Mouse (Mus musculus): Measurements from ENCODE around the gene Llph. TPM values are rescaled to one million over a fixed set of nuclear protein-coding genes. Genes with fewer than 3 reads are reported as not detected.

Llph gene
- total RNA-seq, 4 experiments from 2014 or later = 8.6 to 12.7 (median 9.3) TPM

DNA sequence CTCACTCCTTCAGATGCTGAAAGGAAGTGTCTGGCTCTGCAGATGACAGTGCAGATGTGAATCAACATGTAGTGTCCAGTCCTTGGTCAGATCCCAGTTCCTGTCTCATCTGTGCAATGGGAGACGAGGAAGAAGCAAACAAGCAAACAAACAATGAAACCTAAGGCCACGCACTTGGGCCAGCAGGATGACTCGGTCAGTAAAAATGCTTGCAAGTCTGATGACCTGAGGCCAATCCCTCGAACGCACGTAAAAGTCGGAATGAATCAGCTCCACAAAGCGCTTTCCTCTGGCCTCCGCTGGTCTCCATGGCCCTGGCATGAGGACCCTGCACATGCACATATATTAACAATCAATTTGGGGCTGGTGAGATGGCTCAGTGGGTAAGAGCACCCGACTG is 7.9 kb upstream of the Llph start:
- DNase-seq (ENCODE audit: low spot score) = no peak

DNA sequence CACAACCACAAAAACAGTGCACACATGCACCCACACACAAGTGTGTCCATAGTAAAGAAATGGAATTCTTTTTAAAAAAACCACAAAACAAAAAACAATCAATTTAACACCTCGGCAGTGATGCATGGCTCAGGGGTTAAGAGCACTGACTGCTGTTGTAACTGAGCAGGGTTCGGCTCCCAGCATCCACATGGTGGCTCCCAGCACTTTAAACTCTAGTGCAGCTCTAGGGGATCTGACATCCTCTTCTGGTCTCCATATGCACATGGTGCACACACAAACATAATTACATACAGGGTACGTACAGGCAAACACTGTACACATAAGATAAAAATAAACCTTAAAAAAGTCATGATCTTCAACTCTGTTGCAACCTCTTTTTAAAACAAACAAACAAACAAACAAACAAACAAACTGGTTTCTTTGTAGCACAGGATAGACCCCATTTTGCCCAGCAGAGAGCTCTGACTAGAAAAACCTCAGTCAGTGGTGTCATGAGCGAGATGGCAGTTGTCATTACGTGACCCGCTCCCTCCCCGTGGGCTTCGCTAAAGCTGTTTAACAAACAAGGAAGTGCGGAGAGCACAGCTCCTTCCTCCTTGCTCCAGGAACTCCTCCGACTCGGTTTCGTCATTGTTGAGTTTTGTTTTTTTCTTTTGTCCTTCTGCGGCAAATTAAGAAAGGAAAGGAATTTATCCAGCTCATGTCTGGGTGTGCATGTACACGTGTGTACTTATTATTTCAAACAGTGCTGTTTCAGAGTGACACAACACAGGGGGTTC is 7.1 kb upstream of the Llph start:
- no peak for DNase-seq (ENCODE audit: low spot score)

DNA sequence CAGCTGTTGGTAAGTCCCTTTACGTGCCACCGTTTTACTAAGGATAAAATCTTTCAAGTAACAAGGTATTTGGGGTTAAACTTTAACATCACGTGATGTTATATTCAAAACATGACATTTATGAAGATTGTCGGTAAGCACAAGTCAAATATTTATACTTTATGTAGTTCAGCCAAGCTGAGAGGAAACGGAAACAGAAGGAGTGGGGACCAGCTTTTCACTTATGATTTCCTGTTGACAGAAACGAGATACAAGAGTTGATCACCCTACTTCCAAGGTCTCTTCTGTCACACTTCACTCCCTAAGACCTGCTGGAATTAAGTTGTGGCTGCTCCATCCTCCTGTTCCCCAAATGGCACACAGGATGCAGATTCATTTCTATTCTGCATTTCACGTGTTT is 6.1 kb upstream of the Llph start:
- no peak for DNase-seq (ENCODE audit: low spot score)

DNA sequence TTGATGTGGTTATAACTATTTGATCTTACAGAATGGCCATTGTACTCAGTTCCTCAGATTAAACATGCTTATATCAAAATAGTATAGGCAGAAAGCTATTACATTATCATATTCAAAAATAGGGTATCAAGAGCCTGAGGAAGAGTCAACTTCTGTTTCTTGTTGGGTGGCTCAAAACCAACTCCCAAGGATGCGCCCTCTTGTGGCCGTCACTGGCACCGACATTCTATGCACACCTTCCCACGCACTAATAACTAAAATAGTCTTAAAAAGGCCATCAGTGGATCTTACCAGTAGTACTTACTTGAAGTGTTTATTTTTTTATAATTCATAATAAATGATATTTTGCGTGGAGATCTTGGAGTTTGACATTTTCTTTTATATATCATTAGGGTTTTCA is 4.8 kb downstream of the Llph start:
- peak; percentile 56 for DNase-seq (ENCODE audit: low spot score)

DNA sequence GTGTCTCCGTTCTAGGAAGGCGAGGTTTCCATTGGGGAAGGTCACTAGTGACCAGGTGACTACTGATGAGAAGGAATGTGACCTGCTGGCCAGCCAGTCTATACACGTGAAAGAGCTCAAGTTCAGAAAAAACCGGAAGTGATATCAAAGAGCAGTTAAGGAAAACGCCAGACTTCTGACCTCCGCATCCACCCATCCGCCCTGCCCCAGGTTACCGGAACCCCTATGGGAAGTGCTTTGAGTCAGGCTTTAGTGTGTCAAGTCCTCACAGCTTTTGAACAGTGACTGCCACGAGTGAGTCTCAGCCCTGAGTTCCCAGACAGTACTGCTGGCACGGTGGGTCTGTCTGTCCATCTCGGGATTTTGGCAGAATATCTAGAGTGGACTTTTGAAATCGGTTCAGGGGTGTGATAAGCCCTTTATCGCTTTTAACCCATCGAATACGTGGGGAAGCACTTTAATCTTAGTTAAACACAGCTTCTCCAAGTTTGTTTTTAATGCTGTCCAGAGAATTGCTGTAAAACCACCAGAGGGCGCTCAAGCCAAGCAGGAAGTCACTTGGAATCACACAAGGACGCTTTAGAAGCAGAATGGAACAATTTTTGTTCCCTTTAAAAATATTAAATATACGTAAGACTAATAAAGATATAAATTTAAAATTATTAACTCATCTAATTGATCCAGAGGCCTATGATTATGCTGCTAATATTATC is 6.9 kb downstream of the Llph start:
- DNase-seq (ENCODE audit: low spot score) = peak; percentile 45

DNA sequence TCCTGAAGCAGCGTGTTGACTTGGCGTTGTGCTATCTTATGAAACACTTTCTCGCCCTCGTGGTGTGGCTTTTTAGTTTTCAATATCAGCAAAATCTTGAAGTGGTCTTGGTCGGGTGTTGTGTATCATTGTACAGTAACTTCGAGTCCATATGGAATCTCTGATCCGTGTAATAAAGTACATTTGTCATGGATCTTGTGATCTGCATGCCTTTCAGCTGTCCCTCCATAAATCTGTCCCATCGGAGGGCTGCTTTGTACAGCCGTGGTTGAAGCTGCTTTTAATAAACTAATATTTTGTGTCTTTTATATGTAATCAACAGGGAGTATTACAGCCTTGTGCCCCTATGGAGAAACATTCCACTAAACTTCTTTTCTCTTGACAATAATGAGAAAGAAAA is 10.0 kb downstream of the Llph start:
- DNase-seq (ENCODE audit: low spot score) = no peak

DNA sequence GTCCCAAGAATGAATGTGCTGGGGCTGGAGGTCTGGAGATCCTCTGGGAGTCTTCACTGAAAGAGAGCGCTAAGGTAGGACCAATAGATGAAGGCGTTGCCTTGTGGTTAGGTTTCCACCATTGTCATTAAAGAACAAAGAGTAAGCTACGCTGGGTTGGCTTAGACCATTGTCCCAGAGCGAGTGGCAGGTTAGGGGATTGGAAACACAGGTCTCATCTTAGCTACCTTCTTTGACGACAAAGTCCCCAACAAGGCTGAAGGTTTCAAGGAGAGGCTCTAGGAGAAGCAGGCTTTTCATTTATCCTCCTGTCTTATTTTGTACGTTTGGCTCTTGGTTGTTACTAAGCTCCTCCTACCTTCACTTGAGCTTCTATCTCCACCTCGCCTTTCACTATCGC is 11.4 kb downstream of the Llph start:
- DNase-seq (ENCODE audit: low spot score) = no peak

DNA sequence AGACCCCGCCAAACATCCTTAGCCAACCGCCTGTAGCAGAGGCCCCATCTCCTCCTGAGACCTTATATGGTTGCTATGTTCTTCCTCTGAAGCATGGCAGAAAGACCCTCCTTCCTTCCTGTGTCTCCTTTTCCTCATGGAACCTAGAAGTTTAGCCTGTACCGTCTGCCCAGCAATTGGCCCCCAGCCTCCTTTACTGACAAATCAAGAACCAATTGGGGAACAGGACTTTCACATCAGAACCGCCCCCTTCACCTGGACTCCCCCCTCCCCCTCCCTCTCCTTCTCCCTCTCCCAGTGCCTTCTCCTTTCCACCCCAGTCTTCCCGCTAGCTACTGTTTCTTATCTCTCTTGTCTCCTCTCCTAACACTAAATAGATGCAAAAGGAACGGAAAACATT is 12.6 kb downstream of the Llph start:
- no peak for DNase-seq (ENCODE audit: low spot score)

DNA sequence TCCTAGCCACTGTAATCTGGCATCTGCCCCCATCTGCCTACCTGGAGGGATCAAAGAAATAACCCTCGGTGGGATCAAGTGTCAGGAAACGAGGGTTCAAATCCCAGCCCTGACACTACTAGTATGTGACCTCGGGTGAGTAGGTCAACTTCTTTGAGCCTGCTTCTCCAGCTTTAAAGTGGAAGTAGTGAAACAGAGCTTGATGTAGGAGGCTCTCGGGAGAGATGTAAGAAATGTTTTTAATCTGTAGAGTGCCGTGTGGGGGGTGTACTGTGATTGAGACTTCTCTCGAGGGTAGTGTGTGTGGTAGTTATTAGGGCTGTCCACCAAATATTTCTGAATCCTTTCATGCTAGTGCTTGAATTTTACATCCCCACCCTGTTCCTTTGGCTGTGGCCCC is 15.6 kb downstream of the Llph start:
- no peak for DNase-seq (ENCODE audit: low spot score)

DNA sequence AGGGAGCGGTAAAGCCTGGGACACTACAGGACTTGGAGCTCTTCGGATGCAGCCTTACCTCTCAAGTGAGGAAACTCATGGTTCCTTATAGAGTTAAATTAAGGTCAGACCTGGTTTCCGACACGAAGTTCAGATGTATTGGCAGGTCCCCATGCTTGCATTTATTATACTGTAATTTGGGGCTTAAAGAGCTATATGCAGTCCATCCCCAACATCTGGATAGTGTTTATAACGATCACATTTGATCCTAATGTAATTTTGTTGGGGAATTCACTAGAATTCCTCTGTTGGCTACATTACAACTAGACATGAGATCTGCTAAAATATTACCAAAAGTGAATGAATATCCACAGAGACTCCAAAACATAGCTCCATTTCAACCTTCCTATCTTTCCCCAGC is 18.8 kb downstream of the Llph start:
- DNase-seq (ENCODE audit: low spot score) = no peak

DNA sequence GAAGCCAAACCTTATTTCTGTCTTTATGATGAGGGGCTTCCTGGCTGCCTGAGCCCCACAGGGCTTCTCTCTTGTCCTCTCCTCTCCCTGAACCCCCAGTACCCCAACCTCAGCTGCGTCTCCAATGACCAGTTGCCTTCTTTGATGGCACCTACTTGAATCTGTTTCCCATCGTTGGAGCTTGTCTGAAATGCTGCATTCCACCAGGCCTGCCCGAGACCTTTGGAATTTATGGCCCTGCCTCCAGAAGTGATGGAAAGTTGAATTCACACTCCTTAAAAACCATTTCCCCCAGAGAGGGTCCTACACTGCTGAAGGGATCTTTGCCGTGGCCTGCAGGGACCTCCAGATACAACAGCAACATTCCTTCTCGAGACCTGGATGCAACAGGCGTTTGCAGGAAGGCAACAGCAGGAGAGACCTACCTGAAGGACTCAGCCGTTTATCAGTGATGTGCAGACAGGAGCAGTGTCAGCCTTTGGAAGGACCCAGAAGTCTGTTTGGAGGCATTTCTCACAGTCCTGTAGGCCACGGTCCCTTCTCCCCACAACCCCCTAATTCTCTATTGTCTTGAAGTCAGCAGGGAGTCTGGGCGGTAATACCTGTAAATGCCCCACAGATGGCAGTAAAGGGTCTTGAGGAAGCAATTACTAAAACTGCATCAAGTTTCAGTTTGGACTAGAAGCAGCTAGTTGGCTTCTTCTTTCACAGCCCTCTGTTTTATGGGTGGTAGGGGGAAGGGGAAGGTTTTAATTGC is 20.3 kb downstream of the Llph start:
- peak; percentile 46 for DNase-seq (ENCODE audit: low spot score)

DNA sequence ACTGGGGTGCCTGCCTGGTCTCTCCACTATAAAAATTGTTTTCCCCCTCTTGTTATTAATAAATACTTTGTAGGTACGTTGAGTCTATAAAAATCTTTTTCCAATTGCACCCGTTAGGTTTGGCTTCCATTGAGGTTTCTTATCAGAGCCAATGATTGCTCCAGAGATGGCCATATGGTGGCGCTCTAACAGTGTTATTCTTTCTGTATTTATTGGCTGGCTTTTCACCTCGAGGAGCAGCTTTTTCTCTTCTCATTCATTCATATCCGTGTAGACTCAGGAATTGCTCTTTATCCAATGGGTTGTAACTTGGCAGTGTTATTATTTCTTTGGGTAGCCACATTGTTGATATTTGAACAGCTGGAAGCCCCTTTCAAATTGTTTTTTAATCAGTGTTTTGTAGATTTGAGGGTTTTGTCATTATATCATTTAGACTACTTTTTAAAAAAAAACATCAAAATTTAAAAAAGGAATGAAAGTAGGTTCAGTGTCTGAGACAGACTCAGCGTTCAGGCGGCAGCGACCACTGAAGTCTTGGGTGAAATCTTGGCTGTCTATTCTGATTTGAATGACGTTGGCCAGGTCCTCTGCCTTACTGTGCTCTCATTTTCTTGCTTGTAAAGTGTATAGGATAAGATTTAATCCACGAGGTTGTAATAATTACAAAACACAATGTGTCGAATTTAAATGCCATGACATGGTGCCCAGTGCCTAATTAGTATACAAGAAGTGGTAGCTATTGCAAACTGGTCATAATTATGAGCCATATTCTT is 24.2 kb downstream of the Llph start:
- DNase-seq (ENCODE audit: low spot score) = no peak

DNA sequence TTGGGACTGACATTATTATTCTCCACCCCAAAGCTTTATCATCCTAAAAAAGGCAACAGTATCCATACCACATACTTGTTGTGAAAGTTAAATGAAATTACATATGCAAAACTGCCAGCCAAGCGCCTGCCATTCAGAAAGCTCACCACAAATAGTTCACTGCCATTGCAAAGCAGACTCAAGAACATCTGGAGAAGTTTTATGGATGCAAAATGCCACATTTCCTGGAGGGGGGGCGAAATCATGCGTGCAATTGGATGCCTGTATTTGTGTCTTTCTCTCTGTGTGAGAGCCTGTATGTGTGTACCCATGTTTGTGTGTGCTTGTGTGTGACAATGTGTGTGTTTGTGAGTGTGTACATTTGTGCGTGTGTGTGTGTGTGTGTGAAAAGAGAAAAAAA is 24.9 kb downstream of the Llph start:
- DNase-seq (ENCODE audit: low spot score) = no peak

DNA sequence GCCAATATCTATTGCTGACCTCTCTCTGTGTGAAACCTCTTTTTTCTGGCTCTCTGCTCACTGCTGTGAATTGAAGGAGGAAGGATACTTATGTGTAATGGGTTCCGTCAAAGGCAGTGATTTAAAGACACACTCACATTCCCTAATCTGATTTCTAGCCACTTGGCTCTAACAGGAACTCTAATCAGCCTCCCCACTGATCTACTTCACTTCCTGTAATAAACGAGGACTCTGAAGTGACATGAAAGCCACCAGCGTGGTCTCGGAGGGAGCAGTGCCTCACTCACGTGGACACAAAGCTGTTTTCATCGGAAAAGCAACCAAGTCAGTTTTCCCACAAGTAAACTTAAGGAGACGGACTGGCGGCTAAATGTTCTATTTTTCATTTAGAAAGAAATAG is 25.9 kb downstream of the Llph start:
- DNase-seq (ENCODE audit: low spot score) = no peak

DNA sequence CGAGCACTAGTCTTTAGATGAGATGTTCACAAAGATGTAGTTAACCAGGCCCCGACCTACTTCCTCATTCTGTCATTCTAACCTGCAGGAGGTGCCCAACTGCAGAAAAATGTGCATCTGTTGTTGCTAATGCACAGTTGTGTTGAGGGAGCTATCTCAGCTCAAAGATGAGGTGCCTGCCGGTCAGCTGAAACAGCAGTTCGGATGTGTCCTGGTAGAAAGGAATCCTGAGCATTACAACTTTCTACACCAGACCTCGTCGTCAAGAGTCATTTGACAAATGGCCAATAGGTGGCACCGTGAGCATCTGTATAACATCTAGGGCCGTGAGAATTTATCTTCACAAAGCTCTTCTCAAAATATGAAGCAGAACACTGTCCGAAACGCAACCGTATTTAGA is 30.4 kb downstream of the Llph start:
- no peak for DNase-seq (ENCODE audit: low spot score)

DNA sequence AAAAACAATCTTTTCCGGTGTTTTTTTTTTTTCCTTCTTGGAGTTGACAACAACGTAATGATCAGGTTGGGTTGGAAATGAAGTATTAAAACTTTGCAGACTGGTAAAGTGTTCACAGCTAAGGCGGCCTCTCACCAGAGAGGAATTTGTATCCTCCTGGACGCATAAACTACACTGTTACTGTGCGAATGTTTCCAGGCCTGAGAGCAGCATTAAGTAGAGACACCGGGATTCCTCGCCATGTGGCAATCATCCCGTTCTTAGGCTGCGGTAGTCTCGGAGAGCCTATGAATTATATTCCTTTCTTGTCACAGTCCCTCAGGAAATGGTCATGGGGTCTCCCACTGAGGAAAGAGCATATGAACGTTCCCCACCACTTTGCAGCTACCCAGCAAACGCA is 40.9 kb downstream of the Llph start:
- DNase-seq (ENCODE audit: low spot score) = no peak

DNA sequence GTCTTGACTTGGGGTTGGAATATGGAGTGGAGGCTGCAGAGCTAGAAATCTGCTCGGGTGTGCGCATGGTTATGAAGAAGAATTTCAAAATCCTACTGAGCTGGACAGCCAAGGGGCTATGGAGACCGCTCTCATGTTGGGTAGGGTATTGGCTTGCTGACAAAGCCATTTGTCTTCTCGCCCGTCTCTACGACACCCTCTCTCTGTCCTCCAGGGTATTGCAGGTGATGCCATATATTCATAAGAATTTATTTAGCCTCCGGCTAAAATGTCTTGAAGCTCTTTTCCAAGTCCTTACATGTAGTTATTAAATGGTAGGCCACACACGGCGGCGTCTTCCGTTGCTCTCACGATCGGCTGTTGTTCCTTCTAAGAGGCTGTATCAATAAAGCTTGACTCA is 43.1 kb downstream of the Llph start:
- no peak for DNase-seq (ENCODE audit: low spot score)

DNA sequence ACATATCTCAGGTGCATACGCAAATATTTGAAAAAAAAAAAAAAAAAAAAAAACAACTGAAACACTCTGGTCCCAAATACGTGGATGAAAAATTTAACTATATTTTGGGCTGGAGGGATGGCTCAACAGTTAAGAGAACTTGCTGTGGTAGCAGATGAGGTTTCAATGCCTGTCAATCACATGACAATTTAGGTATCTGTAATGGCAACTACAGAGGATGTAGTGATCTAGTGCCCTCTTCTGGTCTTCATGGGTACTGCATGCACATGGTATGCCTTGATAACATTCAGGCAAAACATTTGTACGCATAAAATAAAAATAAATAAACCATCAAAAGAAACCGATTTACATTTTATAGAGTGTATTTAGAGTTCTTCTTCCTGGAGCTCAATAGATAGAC is 43.9 kb downstream of the Llph start:
- peak; percentile 14 for DNase-seq (ENCODE audit: low spot score)

DNA sequence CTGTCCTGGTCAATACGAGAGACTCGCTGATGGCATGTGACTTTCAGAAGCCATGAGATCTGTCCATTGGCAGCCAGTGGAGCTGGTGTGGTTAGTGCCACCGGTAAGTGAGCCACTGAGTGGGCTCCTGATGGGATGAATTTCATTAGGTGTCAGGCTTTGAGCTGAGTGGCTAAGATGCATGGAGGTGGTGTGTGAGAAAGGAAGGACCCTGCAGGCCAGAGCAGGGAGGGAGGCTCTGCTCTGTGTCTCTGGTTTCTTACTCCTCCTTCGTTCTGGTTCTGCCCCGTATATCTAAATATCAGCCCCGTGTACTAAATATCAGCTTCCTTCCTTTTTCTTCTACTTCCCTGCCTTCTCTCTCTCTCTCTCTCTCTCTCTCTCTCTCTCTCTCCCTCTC is 44.4 kb downstream of the Llph start:
- no peak for DNase-seq (ENCODE audit: low spot score)

DNA sequence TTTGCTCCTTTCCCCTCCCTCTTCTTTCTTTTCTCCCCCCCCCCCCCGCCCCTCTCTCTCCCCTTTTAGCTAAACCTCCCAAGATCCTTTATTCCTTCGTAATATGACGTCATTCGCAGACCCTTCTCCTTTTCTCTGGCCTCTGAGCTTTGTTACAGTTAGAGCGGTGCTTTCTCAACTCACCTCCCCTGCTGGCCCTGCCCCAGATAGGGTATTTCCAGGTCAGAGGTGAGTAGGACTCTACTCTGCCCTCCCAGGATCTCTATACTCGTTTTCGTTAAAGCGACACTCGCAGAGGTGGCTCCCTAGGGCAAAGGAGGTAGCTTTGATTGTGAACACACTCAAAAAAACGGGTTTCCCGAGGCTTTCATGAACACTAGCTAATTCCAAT is 45.0 kb downstream of the Llph start:
- DNase-seq (ENCODE audit: low spot score) = no peak

DNA sequence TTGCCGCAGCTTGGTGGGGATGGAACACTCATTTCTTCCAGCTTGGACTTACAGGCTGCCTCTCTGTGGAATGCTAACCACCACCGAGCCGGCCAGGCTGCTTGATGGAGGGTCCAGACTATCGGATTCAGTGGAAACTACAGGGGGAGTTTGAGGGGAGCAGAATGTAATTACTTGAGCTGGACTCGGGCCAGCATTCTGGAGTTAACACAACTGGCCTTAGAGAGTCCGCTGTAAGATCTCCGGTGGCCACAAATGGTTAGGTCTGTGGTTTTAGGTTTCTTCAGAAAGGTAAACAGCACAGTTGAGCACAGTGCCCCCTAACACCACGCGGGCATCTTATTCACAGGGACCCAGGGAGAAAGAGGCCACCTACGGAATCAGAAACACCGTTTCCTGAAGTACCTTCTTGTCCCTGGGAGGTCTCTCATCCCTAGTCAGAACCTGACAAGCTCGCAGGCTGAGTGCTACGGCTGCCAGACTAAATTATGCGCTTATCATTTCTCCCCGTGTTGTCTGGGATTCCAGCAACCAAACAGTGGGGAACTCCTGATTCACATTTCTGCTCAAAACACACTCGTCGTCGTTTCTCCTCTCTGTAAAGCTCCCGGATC is 45.5 kb downstream of the Llph start:
- no peak for DNase-seq (ENCODE audit: low spot score)

DNA sequence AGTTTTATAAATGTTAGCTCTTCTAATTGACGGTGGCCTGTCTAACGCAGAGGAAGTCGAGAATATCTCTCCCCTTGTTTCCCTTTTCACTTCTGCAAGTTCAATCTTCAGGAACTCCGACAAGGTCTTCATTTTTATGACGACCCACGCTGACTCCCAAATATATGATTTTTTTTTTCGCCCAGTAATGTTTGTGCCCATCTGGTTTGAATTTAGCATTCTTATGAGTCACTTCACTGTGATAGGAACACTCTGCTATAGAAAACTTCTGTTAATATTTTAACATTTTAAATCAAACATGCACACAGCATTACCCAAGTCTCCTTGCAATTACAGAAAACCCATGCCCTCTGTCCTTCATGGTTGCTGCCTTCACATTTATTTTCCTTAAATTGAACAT is 46.5 kb downstream of the Llph start:
- no peak for DNase-seq (ENCODE audit: low spot score)

All from heart, adult 8-10 months (tissue).